Mouse (Mus musculus): ENCODE data around the gene Rusc2.

Gene Rusc2

GRCm38 (mm10) chr4:43442044-43442443, 60.3 kb downstream of the Rusc2 start:
- peak; percentile 100 for DNase-seq (ENCODE audit: low read depth, low spot score)

GRCm38 (mm10) chr4:43442456-43443361, 60.9 kb downstream of the Rusc2 start:
- peak; percentile 88 for DNase-seq (ENCODE audit: low read depth, low spot score)

- DNase-seq (ENCODE audit: low read depth, low spot score) = no peak
Observed at GRCm38 (mm10) chr4:43443511-43443910, 61.7 kb downstream of the Rusc2 start.

GRCm38 (mm10) chr4:43447251-43447650, 65.5 kb downstream of the Rusc2 start:
- DNase-seq (ENCODE audit: low read depth, low spot score) = peak; percentile 62

GRCm38 (mm10) chr4:43448554-43448953, 66.8 kb downstream of the Rusc2 start:
- no peak for DNase-seq (ENCODE audit: low read depth, low spot score)

GRCm38 (mm10) chr4:43452315-43452714, 70.5 kb downstream of the Rusc2 start:
- no peak for DNase-seq (ENCODE audit: low read depth, low spot score)

- DNase-seq (ENCODE audit: low read depth, low spot score) = no peak
Observed at GRCm38 (mm10) chr4:43453413-43453812, 71.6 kb downstream of the Rusc2 start.

GRCm38 (mm10) chr4:43454041-43454836, 72.5 kb downstream of the Rusc2 start, which contains the start of gene Cd72:
Gene Cd72 (minus strand): TSS chr4:43454628.
- peak; percentile 40 for DNase-seq (ENCODE audit: low read depth, low spot score)

GRCm38 (mm10) chr4:43456470-43456869, 74.7 kb downstream of the Rusc2 start:
- no peak for DNase-seq (ENCODE audit: low read depth, low spot score)

GRCm38 (mm10) chr4:43457124-43457523, 75.3 kb downstream of the Rusc2 start:
- no peak for DNase-seq (ENCODE audit: low read depth, low spot score)

- DNase-seq (ENCODE audit: low read depth, low spot score) = no peak
Observed at GRCm38 (mm10) chr4:43463102-43463501, 81.3 kb downstream of the Rusc2 start.

- DNase-seq (ENCODE audit: low read depth, low spot score) = no peak
Observed at GRCm38 (mm10) chr4:43465935-43466334, 84.2 kb downstream of the Rusc2 start.

- DNase-seq (ENCODE audit: low read depth, low spot score) = no peak
Observed at GRCm38 (mm10) chr4:43466872-43467271, 85.1 kb downstream of the Rusc2 start.

- no peak for DNase-seq (ENCODE audit: low read depth, low spot score)
Observed at GRCm38 (mm10) chr4:43470301-43470700, 88.5 kb downstream of the Rusc2 start.

GRCm38 (mm10) chr4:43473636-43474035, 91.9 kb downstream of the Rusc2 start:
- DNase-seq (ENCODE audit: low read depth, low spot score) = no peak

GRCm38 (mm10) chr4:43476604-43477003, 94.8 kb downstream of the Rusc2 start:
- DNase-seq (ENCODE audit: low read depth, low spot score) = no peak
